Mouse (Mus musculus) brain, adult 10 weeks (tissue): ENCODE data around the gene Rab28. TPM values are rescaled to one million over a fixed set of nuclear protein-coding genes. Genes with fewer than 3 reads are reported as not detected.

Experiments used
- polyA plus RNA-seq: library from polyadenylated mRNA; stranded (reverse); fragments of 350-450 nt; fragmentation: Illumina TruSeq; extraction: RNeasy Lipid Tissue Mini Kit (QIAGEN cat#74804); gene quantifications from one replicate; pipeline ENCODE4 v1.2.3, GENCODE M21; 2015; ENCODE audit warnings: low read depth, low replicate concordance

Rab28 gene
- 98.8 TPM for polyA plus RNA-seq

GRCm38 (mm10) chr5:41708051-41708630, at the start of gene Rab28:
TSS of gene Rab28 (minus strand) at chr5:41708157.

Other genes with a start within 250 kb of the Rab28 start
- not detected for gene Nkx3-2, start 56.3 kb upstream of the Rab28 start, polyA plus RNA-seq
- 16.0 TPM for gene Bod1l, start 136.2 kb upstream of the Rab28 start, polyA plus RNA-seq